23 mouse cellular contexts compared by ENCODE assay signal in the genomic region with DNA sequence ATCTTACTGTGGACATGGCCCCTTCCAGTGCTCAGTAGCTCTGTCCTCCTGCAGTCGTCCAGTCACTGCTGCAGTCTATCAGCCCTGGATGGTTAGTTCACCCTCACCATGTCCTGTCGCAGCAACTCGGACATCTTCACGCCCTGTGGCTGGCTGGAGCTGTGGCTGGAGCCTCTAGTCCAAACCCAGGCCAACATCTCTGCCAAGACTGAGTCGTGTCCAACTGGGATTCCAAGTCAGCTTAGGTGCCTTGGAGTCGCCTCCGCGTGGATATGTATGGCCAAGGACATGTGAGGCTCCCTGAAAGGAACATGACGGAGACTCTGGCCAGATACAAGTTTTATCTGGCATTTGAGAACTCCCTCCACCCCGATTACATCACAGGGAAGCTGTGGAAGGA. TPM values are rescaled to one million over a fixed set of nuclear protein-coding genes. Genes with fewer than 3 reads are reported as not detected.
DNase-seq lines count a peak whose midpoint lies in the region; ATAC-seq and TF ChIP-seq lines count a peak whose summit lies in the region.
"Had no signal": no experiment of that assay in that cellular context is flagged by ENCODE, and none has a peak within 500 bp of the region (broad histone marks: within the 10 kb centered on the region; RNA-seq: fewer than 3 reads in every experiment).

No protein-coding gene starts in this region.

- peak; percentile 56 for DNase-seq in adrenal gland, postnatal 14 days
- DNase-seq in adrenal gland, postnatal 4 days (ENCODE audit: low spot score in 2 of 2), result no peak
- DNase-seq in hindbrain, embryonic 10.5 days (ENCODE audit: low spot score), result no peak
- peak; percentile 22 for DNase-seq in lung, postnatal 14 days
- no peak for DNase-seq in lung, postnatal 0 days (ENCODE audit: low spot score)
- DNase-seq: adrenal gland, adult 2 months; adrenal gland, postnatal 36 days; cerebellum, adult 11 months; cerebellum, adult 18-20 months; cerebellum, adult 8-10 months; cerebellum, adult 9-11 months; cerebellum, postnatal 14 days; cerebellum, postnatal 36 days; embryo, embryonic 11 days had no signal

- no peaks in the 10 kb centered on the region for H3K4me1 ChIP-seq in hindbrain, embryonic 10.5 days (replicated peaks)
- H3K4me1 ChIP-seq in hindbrain, embryonic 13.5 days (replicated peaks), result no peaks in the 10 kb centered on the region
- H3K4me1 ChIP-seq in lung, postnatal 0 days (ENCODE audit: insufficient read depth, low read depth, low read length), result no peaks in the 10 kb centered on the region
- H3K4me1 ChIP-seq: embryonic facial prominence, embryonic 13.5 days; embryonic facial prominence, embryonic 15.5 days; forebrain, embryonic 10.5 days; forebrain, embryonic 12.5 days had no signal

- H3K4me3 ChIP-seq in hindbrain, embryonic 10.5 days, result no peak overlapping the region
- H3K4me3 ChIP-seq in hindbrain, embryonic 13.5 days, result no peak overlapping the region
- H3K4me3 ChIP-seq in lung, postnatal 0 days (ENCODE audit: low read depth, low read length), result no peak overlapping the region
- H3K4me3 ChIP-seq: embryonic facial prominence, embryonic 13.5 days; embryonic facial prominence, embryonic 15.5 days; erythroblast, embryonic 14.5 days; forebrain, embryonic 10.5 days; forebrain, embryonic 12.5 days had no signal

- peaks cover 16% of the 10 kb centered on the region for H3K27me3 ChIP-seq in hindbrain, embryonic 10.5 days (ENCODE audit: insufficient read depth, poor library complexity, severe bottlenecking)
- 0 out of 2 replicates have a peak, but pooled peaks cover 6% of the 10 kb centered on the region for H3K27me3 ChIP-seq in hindbrain, embryonic 13.5 days
- no peaks in the 10 kb centered on the region for H3K27me3 ChIP-seq in lung, postnatal 0 days (replicated peaks; ENCODE audit: insufficient read depth, low read length)
- H3K27me3 ChIP-seq: embryonic facial prominence, embryonic 13.5 days; embryonic facial prominence, embryonic 15.5 days had no signal

- TF ChIP-seq EP300 in lung, postnatal 0 days (IDR thresholded peaks at IDR 0.05), result no peak

- no peak for ATAC-seq in hindbrain, embryonic 13.5 days (ENCODE audit: low FRiP score)
- ATAC-seq in lung, postnatal 0 days, result no peak
- ATAC-seq: forebrain, embryonic 14.5 days; forebrain, embryonic 16.5 days had no signal

- H3K27ac ChIP-seq in hindbrain, embryonic 10.5 days, result 0 out of 2 replicates have a peak overlapping the region, but pooled peaks have one; percentile 23
- no peak overlapping the region for H3K27ac ChIP-seq in hindbrain, embryonic 13.5 days
- H3K27ac ChIP-seq in lung, postnatal 0 days (ENCODE audit: low read length), result no peak overlapping the region
- H3K27ac ChIP-seq: embryonic facial prominence, embryonic 13.5 days; embryonic facial prominence, embryonic 15.5 days; forebrain, embryonic 10.5 days; forebrain, embryonic 12.5 days had no signal

- no peak overlapping the region for H3K4me2 ChIP-seq in hindbrain, embryonic 13.5 days
- H3K4me2 ChIP-seq in lung, postnatal 0 days (replicated peaks; ENCODE audit: low read depth, low read length), result no peak overlapping the region
- H3K4me2 ChIP-seq: embryonic facial prominence, embryonic 13.5 days; embryonic facial prominence, embryonic 15.5 days; forebrain, embryonic 12.5 days had no signal

- WGBS in hindbrain, embryonic 10.5 days, result 86% methylated on average over 10 of the region's 10 CpGs
- 86% methylated on average over 10 of the region's 10 CpGs for WGBS in hindbrain, embryonic 13.5 days
- WGBS in lung, postnatal 0 days, result 71% methylated on average over 10 of the region's 10 CpGs

- no peaks in the 10 kb centered on the region for H3K36me3 ChIP-seq in hindbrain, embryonic 10.5 days
- H3K36me3 ChIP-seq in hindbrain, embryonic 13.5 days, result no peaks in the 10 kb centered on the region
- no peaks in the 10 kb centered on the region for H3K36me3 ChIP-seq in lung, postnatal 0 days (ENCODE audit: insufficient read depth, low read length)
- H3K36me3 ChIP-seq: embryonic facial prominence, embryonic 13.5 days; embryonic facial prominence, embryonic 15.5 days; forebrain, embryonic 10.5 days; forebrain, embryonic 12.5 days had no signal

- TF ChIP-seq CTCF in lung, postnatal 0 days (IDR thresholded peaks at IDR 0.05), result no peak

- H3K9me3 ChIP-seq in hindbrain, embryonic 10.5 days, result no peaks in the 10 kb centered on the region
- no peaks in the 10 kb centered on the region for H3K9me3 ChIP-seq in hindbrain, embryonic 13.5 days
- no peaks in the 10 kb centered on the region for H3K9me3 ChIP-seq in lung, postnatal 0 days (ENCODE audit: low read length)
- H3K9me3 ChIP-seq: embryonic facial prominence, embryonic 13.5 days; embryonic facial prominence, embryonic 15.5 days; forebrain, embryonic 10.5 days; forebrain, embryonic 12.5 days had no signal

- H3K9ac ChIP-seq in hindbrain, embryonic 13.5 days, result no peak overlapping the region
- no peak overlapping the region for H3K9ac ChIP-seq in lung, postnatal 0 days (replicated peaks; ENCODE audit: low read depth)
- H3K9ac ChIP-seq: embryonic facial prominence, embryonic 13.5 days; embryonic facial prominence, embryonic 15.5 days; forebrain, embryonic 12.5 days had no signal

RNA-seq across cellular contexts. Expression of gene Nrtn, which starts 19.1 kb away (rescaled TPM):
- total RNA-seq in adrenal gland, postnatal 14 days (2021), result 4.5 and 4.8 TPM in 2 replicates
- total RNA-seq in adrenal gland, postnatal 4 days (2021), result 1 to 10 TPM; 4.1 to 5.2 TPM
- 4.4 and 5.1 TPM in 2 replicates for polyA plus RNA-seq in hindbrain, embryonic 10.5 days (2016; fragmentation: Nextera tagmentation; extraction: Ambion mirVana)
- polyA plus RNA-seq in hindbrain, embryonic 13.5 days (2015; fragmentation: Nextera tagmentation; extraction: Ambion mirVana), result 0.78 and 1.5 TPM in 2 replicates
- 10.5 and 10.7 TPM in 2 replicates for polyA plus RNA-seq in lung, postnatal 0 days (2015; fragmentation: Nextera tagmentation; extraction: Ambion mirVana)
- total RNA-seq: common myeloid progenitor, adult 5-6 weeks had no signal

RNA-seq across cellular contexts. Expression of gene Vmac, which starts 20.4 kb away (rescaled TPM):
- 22.3 and 23.9 TPM in 2 replicates for total RNA-seq in adrenal gland, postnatal 14 days (2021)
- total RNA-seq in adrenal gland, postnatal 4 days (2021), result 10 to 100 TPM; 31.4 to 34.4 TPM
- polyA plus RNA-seq in hindbrain, embryonic 10.5 days (2016; fragmentation: Nextera tagmentation; extraction: Ambion mirVana), result 12.7 and 18.6 TPM in 2 replicates
- polyA plus RNA-seq in hindbrain, embryonic 13.5 days (2015; fragmentation: Nextera tagmentation; extraction: Ambion mirVana), result 14.9 and 17.8 TPM in 2 replicates
- polyA plus RNA-seq in lung, postnatal 0 days (2015; fragmentation: Nextera tagmentation; extraction: Ambion mirVana), result 17.2 and 17.5 TPM in 2 replicates

RNA-seq across cellular contexts. Expression of gene Ndufa11, which starts 20.7 kb away (rescaled TPM):
- 382 and 386 TPM in 2 replicates for total RNA-seq in adrenal gland, postnatal 14 days (2021)
- total RNA-seq in adrenal gland, postnatal 4 days (2021), result 100 to 1,000 TPM; 244 to 256 TPM
- polyA plus RNA-seq in hindbrain, embryonic 10.5 days (2016; fragmentation: Nextera tagmentation; extraction: Ambion mirVana), result 398 and 446 TPM in 2 replicates
- 507 and 515 TPM in 2 replicates for polyA plus RNA-seq in hindbrain, embryonic 13.5 days (2015; fragmentation: Nextera tagmentation; extraction: Ambion mirVana)
- 380 and 426 TPM in 2 replicates for polyA plus RNA-seq in lung, postnatal 0 days (2015; fragmentation: Nextera tagmentation; extraction: Ambion mirVana)

RNA-seq across cellular contexts. Expression of gene Dus3l, which starts 26.3 kb away (rescaled TPM):
- 29.1 and 37.2 TPM in 2 replicates for total RNA-seq in adrenal gland, postnatal 14 days (2021)
- 10 to 100 TPM; 53.0 to 56.2 TPM for total RNA-seq in adrenal gland, postnatal 4 days (2021)
- 44.1 and 47.6 TPM in 2 replicates for polyA plus RNA-seq in hindbrain, embryonic 10.5 days (2016; fragmentation: Nextera tagmentation; extraction: Ambion mirVana)
- polyA plus RNA-seq in hindbrain, embryonic 13.5 days (2015; fragmentation: Nextera tagmentation; extraction: Ambion mirVana), result 67.1 and 68.7 TPM in 2 replicates
- 26.3 and 29.7 TPM in 2 replicates for polyA plus RNA-seq in lung, postnatal 0 days (2015; fragmentation: Nextera tagmentation; extraction: Ambion mirVana)

RNA-seq across cellular contexts. Expression of gene Prr22, which starts 31.8 kb away (rescaled TPM):
- 0.30 and 1.0 TPM in 2 replicates for total RNA-seq in adrenal gland, postnatal 14 days (2021)
- total RNA-seq in adrenal gland, postnatal 4 days (2021), result under 1 TPM; 0.76 to 0.90 TPM
- polyA plus RNA-seq in hindbrain, embryonic 10.5 days (2016; fragmentation: Nextera tagmentation; extraction: Ambion mirVana), result 1.3 TPM in 2 replicates
- polyA plus RNA-seq in hindbrain, embryonic 13.5 days (2015; fragmentation: Nextera tagmentation; extraction: Ambion mirVana), result 1.0 TPM in 2 replicates
- polyA plus RNA-seq in lung, postnatal 0 days (2015; fragmentation: Nextera tagmentation; extraction: Ambion mirVana), result 0.23 and 0.33 TPM in 2 replicates
- total RNA-seq: common myeloid progenitor, adult 5-6 weeks had no signal

Comparison
In these comparisons a context has a peak if more than half of its experiments do, and no peak if none do; other contexts are left out.
1. DNase-seq: peak in adrenal gland, postnatal 14 days (single experiment) and lung, postnatal 14 days (single experiment); none in adrenal gland, postnatal 4 days (0 of 2), hindbrain, embryonic 10.5 days (single experiment) and lung, postnatal 0 days (single experiment).